Mouse (Mus musculus) heart, adult 18-20 months (tissue): ENCODE data around the gene Evi2b. TPM values are rescaled to one million over a fixed set of nuclear protein-coding genes. Genes with fewer than 3 reads are reported as not detected.
A peak's percentile ranks its signal among the peaks of the same experiment; 100 is the strongest.

ENCODE experiments used
- DNase-seq, 2 experiments: peaks; one replicate each; pipeline ENCODE4 v3.0.0; 2021 to 2022; ENCODE audit warnings: mixed read lengths in 1 of 2
- total RNA-seq, 2 experiments: library from RNA; stranded (reverse); gene quantifications; 2 replicates each; pipeline ENCODE4 v1.2.3; 2021

The Evi2b gene
- total RNA-seq, 2 experiments from 2014 or later: 0.30 to 2.2 TPM

DNA sequence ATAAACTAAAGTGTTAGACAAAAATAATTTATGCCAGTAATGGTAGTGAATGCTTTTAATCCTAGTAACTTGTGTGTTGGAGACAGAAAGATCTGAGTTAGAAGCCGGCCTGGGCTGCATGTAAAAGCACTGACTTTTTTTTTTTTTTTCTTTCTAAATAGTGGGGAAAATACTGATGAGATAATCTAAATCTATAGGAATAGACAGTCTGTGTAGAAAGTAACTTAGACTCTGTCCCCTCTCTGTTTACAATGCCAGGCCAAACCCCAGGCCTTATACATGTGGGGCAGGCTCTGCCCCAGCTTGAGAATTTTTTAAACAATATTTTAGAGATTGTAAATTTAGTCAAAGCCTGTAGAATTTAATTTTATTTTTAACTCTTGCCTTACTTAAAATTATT, 618 bp downstream of the Evi2b start:
- DNase-seq: no peak

DNA sequence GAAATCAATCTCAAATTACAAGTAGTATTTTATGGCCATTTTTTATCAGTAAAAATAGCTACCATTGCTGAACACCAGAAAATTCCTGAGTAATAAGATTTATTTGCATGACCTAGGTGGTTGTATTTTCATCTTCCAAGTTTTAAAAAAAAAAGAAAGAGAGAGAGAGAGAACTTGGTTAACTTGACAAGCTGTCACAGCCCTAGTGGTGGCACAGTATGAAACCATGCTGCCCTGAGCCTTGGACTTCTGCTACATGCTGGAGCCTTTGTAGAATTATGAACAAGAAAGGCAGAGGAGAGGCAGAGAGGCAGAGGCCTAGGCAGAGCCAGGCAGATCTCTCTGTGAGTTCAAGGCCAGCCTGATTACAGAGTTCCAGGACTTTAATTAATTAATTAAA, 1.6 kb downstream of the Evi2b start:
- DNase-seq: no peak

DNA sequence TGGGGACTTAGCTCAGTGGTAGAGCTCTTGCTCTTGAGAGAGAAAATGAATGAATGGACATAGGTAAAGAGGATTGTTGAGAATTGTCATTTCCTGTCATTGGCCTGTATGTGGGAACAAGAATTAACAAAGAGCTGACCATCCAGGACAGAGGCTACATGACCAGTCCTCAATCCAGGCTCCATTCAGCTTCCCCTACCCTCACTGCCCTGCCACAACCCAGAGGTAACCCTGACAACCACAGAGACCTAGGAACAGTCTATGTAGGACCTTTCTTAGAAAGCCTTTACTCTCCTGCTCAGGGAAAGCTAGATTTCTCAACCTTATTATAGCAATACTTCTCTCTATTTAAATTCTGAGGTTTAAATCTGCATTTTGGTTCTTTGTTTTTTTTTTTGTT, 2.8 kb downstream of the Evi2b start:
- no peak for DNase-seq

DNA sequence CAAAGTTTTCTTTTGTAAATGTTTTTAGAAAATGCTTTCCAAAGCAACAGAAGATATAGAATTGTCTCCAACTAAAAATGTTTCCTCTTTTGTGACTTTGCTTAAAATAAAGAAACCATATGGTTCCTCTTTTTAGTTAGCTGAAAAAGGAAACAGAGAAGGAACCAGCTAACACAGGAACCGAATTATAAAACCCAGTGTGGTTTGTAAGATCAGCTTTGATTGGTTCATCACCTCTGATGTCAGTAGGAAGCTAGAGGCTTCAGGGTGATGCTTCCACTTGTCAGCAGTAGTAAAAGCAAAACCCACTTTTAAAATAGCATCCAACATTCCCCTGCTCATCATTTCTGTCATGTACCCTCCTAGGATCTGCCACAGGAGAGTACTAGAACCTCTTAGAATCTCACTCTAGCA, 3.7 kb downstream of the Evi2b start:
- DNase-seq: peak in 1 of 2 experiments; percentile 63

DNA sequence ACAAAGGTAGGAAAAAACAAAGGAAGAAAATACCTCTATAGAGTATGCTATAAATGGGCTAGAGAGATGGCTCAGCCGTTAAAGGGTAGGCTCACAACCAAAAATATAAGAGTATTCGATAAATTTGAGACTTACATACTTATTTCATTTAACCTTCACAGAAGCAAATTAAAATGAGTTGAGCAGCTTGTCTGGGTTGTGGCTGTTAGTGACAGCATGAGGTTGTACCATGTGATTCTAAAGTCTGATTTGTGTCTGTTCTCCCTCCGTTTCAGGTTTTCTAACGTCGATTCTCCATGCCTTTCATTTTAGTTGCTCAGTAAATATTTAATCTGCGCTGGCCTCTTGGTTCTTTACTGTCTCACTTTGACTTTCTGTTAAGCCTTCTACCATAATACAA, 4.3 kb downstream of the Evi2b start:
- no peak for DNase-seq

DNA sequence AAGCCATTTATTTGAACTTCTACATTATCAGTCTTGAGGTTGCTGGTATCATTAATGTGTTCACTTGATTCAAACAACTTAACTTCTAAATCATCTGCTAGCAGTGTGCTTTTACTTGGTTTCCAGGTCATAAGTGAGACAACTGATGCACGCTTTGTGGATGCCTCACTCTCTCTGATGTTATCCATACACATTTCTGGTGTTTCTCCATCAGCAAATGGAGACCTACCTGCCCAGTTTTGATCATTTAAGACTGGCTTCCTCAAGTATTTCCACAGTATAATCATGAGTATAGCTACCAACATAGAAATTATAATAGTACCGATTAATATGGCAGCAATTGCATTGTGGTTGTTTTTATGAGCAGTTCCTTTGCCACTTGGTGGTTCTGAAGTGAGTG, 7.8 kb downstream of the Evi2b start:
- DNase-seq: no peak

DNA sequence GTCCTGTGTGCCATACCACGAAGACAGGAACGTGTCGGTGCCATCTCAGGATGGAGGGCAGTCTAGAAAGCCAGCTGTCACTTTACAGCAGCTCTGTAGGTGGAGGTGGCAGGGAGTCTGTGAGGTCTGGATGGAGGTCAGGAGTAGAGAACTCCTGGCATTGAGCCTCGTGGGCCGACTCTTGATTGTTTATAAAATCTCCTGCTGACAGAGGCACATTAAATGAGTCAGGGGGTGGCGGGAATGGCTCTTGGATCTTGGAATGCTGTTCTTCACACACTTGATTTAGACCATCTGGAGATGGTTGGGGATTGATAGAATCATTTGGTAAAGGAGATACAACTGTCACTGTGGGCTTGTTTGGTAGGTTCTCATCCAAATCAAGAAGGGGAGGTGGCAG, 8.2 kb downstream of the Evi2b start:
- DNase-seq: no peak

DNA sequence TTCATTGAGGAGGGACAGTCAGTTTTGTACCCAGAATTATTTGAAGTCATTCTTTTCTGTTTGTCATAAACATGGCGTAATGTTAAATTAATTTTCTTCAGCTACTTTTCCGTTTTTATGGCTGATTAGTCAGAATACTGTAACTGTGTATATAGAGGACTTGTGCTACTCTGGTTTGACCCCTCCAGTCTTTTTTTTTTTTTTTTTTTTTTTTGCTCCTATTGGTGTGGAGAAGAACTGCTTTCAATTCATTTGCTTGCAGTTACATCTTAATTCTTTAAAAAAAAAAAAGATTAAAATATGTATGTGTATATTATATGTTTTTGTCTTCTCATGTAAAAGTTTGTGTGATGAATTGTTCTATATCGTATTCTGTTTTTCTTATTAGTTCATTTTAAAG, 11.6 kb downstream of the Evi2b start:
- no peak for DNase-seq

DNA sequence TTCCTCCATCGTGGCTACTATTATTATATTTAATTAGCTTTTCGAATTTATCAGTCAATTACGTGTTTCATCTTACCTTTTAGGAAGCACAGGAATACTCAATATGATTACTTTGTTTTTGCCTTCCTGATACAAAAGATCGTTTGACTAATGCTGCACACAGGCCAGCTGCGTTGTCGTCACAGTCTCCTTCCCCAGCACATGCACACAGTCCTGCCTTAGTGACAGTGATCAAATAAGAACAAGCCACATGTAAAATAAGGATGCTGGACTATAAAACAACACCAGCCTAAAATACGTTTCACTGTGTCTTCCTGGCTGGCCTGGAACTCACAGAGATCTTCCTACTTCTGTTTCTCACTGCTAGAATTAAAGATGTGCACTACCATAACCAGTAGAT, 19.1 kb downstream of the Evi2b start:
- no peak for DNase-seq

DNA sequence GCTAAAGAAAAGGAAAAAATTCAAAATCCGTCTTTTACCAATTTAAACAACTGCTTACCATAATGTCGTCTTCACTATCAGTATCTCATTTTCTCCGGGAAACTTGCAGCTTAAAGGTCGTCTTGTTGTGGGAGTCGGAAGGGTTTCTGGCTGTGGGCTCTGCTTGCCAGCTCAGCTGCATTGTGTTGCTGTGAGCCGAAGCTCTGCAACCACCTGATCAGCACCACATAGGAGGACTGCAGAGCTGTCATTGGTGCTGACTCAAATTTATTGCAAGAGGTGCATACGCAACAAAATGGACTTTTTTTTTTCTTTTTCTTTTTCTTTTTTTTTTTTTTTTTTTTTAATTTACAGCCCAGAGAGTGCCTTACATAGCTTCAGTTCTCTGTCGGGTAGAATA, 19.7 kb downstream of the Evi2b start, which contains the start of gene Omg:
TSS of gene Omg (minus strand) at position 240 of the 400 bp plus-strand sequence.
- no peak for DNase-seq

DNA sequence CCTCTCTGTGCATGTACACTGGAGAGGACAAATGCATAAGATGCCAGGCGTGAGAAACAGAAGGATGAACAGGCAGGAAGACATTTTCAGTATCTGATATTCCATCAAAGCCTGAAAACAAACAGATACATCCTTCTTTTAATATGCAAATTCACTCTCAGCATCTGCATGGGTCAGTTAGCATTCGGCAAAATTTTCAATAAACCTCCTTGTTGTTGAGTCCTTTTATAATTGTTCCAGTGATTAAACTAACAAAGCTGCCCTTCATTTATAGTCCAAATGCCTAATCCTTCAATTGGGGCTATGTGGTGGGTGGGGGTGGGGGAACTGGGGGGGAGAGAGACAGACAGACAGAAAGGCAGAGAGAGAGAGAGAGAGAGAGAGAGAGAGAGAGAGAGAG, 20.6 kb downstream of the Evi2b start:
- no peak for DNase-seq

DNA sequence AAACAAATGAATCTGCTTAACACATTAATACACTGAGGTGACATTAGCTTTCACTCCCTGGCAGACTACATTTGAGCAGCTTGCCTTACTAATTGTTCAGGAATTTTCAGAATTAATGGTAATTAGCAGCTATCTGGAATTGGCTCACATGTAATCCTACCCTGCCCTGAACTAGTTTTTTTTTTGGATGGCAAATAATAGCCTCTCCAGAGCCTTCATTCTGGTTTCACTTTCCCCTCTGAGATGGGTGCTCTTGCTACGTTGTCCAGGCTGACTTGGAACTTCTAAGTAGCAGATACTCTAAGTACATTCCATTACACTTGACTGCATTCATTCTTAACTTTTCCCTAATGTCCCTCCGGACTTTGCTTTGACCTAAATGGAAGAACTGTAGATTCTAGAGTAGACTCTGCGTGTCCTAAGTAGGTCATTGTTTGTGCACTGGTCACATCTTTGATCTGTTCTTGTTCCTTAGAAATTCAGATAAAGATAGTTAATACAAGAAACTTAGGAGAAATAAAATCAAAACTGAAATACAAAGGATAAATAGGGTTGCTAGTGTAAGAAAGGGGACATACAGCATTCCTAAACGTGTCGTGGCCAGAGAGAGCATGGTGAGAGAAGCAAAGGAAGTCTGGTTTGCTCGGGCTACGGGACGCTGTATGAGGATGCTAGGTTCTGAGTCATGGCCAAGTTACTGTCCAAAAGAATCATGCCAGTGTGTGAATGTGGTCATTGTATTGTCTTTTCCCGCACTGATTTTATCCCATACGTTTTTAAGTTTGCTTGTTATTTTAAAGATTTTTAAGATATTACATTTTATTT, 28.4 kb downstream of the Evi2b start:
- peak; percentile 20 to 22 for DNase-seq

DNA sequence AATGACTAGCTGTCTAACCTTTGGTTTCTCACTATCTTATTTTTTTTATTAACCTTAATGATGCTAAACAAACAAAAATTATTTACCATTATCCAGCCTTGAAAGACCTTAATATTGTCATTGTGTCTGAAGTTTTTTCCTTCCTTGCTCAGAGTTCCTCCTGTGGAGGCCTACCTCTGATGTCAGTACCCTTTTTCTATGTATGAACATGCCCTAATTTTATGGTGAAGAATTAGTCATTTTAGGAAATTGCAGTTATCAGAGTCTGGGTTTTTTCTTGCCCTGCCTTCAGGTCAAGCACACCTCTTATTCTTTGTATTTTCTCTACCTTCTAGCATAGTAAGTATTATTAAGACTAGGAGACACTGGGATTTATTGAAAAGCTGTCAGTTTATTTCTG, 38.8 kb downstream of the Evi2b start:
- DNase-seq: no peak

DNA sequence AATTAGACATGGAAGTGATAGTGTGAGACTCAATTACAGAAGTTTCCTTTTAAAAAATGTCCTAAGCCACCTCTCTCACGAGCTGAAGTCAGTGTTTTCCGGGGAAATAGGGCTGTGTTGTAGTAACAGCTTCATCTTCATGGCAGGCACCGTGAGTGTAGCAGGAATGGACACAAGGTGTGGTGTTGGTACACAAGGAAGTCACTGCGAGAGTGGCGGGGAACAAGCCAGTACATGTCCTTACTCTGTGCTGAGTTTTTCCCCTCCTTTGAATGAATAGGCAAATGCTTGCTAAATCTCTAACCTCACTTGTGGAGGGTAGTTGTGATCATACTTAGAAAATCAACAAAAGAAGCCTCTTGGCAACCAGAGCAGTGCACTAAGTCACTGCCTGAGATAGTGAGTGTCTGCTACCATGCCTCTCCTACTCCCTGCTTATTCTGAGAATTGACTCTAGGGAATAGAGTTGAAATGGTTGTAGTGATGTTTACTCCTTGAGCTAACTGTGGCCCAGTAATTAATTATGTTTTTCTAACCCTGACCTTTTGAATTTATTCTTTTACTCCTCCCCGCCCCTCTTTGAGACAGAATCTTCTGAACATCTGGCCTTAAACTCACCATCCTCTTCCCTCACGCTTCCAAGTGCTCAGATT, 39.6 kb downstream of the Evi2b start:
- DNase-seq: no peak

DNA sequence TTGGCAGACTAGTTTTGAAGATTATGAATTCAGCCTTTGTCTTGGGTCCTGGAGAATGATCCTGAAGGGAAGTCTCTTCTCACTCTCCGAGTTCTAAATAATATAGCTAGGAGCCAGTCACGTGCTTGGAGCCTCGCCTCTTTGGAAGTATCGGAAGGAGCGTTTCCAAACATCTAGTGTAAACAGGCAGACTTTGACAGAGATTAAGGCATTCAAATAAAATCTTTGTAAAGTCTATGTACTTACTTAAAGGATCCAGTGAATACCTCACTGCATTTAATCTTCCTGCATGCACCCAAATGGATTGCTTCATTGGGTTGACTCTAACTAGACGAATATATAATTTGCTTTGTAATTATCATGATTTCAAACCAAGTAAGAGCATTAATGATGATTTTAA, 40.2 kb downstream of the Evi2b start:
- DNase-seq: no peak

DNA sequence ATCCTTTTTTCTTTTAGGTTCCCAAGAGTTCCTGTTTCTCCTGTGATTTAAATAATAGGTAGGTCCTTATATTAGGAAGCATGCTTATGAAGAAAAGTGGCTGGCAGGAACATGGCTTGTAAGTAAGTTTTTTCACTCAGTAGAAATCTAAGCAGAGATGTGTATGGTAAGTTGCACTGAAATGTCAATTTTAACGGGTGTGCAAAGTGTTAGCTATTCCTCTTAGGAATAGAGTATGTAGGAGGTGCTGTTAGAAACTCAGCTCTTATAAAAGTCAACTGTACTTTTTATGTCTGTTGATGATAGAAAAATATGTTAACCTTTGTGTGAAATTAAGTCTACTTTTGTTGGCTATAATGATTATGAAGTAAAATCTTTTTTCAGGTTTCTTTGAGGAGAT, 55.5 kb downstream of the Evi2b start:
- no peak for DNase-seq

Other genes with a start within 250 kb of the Evi2b start
- not detected for gene Gm9964, start 226.9 kb downstream of the Evi2b start, total RNA-seq
- 10 to 100 TPM; 31.3 to 33.6 TPM for gene Nf1, start 184.1 kb downstream of the Evi2b start, total RNA-seq
- gene Omg, start 19.7 kb downstream of the Evi2b start, total RNA-seq: not detected
- gene Evi2, start 6.8 kb upstream of the Evi2b start, total RNA-seq: not detected
- gene Evi2a, start 6.8 kb upstream of the Evi2b start, total RNA-seq: 1 to 10 TPM; 1.5 to 1.6 TPM
- under 1 TPM; 0.15 to 0.36 TPM for gene Rab11fip4, start 67.5 kb upstream of the Evi2b start, total RNA-seq